Mouse (Mus musculus) adrenal gland, postnatal 10 days (tissue): ENCODE data around the gene Gdap2. TPM values are rescaled to one million over a fixed set of nuclear protein-coding genes. Genes with fewer than 3 reads are reported as not detected.

ENCODE experiments used
- DNase-seq: peaks from one replicate; pipeline ENCODE4 v3.0.0; 2021; ENCODE audit warnings: mixed read lengths
- total RNA-seq, 2 experiments: library from RNA; stranded (reverse); gene quantifications; 2 replicates each; pipeline ENCODE4 v1.2.3; 2021

Gdap2 gene
- total RNA-seq, 2 experiments from 2014 or later = 15.6 to 17.0 TPM

- DNase-seq = peak; percentile 53
Observed at GRCm38 (mm10) chr3:100246286-100246825, 84.2 kb downstream of the Gdap2 start.

Other genes starting within 250 kb of the Gdap2 start
- 10 to 100 TPM; 24.9 to 25.5 TPM for gene Wdr3, start within 50 bp of the Gdap2 start, total RNA-seq